Mouse (Mus musculus) lung, adult 2 months (tissue): ENCODE data around the gene Crnn. TPM values are rescaled to one million over a fixed set of nuclear protein-coding genes. Genes with fewer than 3 reads are reported as not detected.

Experiments
- DNase-seq: peaks from one replicate; pipeline ENCODE4 v3.0.0; 2022
- H3K4me1 ChIP-seq: fragments of 200-500 bp; 2 replicates; pipeline ENCODE4 v1.6.1; 2011; ENCODE audit warnings: low read length; ENCODE audit not compliant: control insufficient read depth, insufficient read depth
- H3K4me3 ChIP-seq: fragments of 200-500 bp; replicated peaks from 2 replicates; pipeline ENCODE3; 2011; ENCODE audit warnings: low read depth, mild to moderate bottlenecking, control low read depth, low read length; ENCODE audit errors: extremely low read depth
- CTCF ChIP-seq: fragments of 200-500 bp; IDR thresholded peaks from 2 replicates; pipeline ENCODE4 v1.5.1; 2011; ENCODE audit warnings: mild to moderate bottlenecking, low read length, control low read depth; ENCODE audit not compliant: insufficient read depth
- POLR2A ChIP-seq: fragments of 200-500 bp; IDR thresholded peaks from 2 replicates; pipeline ENCODE4 v1.6.1; 2011; ENCODE audit warnings: low read depth, mild to moderate bottlenecking, control low read depth, low read length, borderline replicate concordance; ENCODE audit errors: extremely low read depth
- WGBS: fragments of 180-500 bp; shearing (Covaris S2); methylation state at CpG from one replicate; pipeline ENCODE4 v1.1.7; 2018; 5-methylcytosine and 5-hydroxymethylcytosine counted together
- polyA plus RNA-seq: library from polyadenylated mRNA; depleted of rRNA; stranded (reverse); fragments of >200 nt; gene quantifications from 2 replicates; pipeline ENCODE4 v1.2.3, GENCODE M21; 2012; rRNA removed

Crnn gene
- polyA plus RNA-seq, 1 experiment: not detected

DNA sequence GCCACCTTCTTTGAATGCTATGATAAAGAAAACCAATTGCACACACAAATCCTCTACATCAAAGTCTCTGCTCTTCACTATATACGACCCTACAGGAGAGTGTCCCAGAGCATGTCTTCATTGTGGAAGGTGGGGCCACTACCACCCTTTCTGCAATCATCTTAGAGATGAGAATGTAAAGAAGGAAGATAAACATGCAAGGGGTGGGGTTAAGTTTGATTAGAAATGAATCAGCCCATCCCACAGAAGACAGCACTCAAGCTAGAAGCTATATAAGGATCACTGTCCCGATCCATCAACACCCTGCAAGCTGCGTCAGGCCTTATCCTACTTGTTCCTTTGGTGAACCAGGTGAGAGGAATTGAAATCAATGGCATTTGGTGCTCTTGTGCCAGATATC is 52.4 kb downstream of the Crnn start, which contains the start of gene Flg2:
Gene Flg2 (plus strand): TSS at position 301 of the 400 bp plus-strand sequence.
- WGBS: 84% methylated on average over 3 of the region's 3 CpGs
- H3K4me3 ChIP-seq: no peak within 1 kb of the TSS
- no peaks in the 10 kb centered on the region for H3K4me1 ChIP-seq
- no peak for DNase-seq
- TF ChIP-seq POLR2A (no peak), CTCF (no peak)

Other genes with a start within 250 kb of the Crnn start
- gene Lce3a, start 218.6 kb upstream of the Crnn start, polyA plus RNA-seq: 285 TPM in 1 of 2 replicates, not detected in the other
- 311 TPM in 1 of 2 replicates, not detected in the other for gene Lce3b, start 211.8 kb upstream of the Crnn start, polyA plus RNA-seq
- gene Lce3c, start 200.3 kb upstream of the Crnn start, polyA plus RNA-seq: 361 TPM in 1 of 2 replicates, not detected in the other
- 64.5 TPM in 1 of 2 replicates, not detected in the other for gene Lce3d, start 187.4 kb upstream of the Crnn start, polyA plus RNA-seq
- 169 TPM in 1 of 2 replicates, not detected in the other for gene Lce3e, start 177.7 kb upstream of the Crnn start, polyA plus RNA-seq
- gene Lce3f, start 152.6 kb upstream of the Crnn start, polyA plus RNA-seq: 237 TPM in 1 of 2 replicates, not detected in the other
- gene Crct1, start 129.1 kb upstream of the Crnn start, polyA plus RNA-seq: 273 TPM in 1 of 2 replicates, not detected in the other
- gene Lce1m, start 125.7 kb upstream of the Crnn start, polyA plus RNA-seq: 2.9 TPM in 1 of 2 replicates, not detected in the other
- not detected in 2 replicates for gene Gm4858, start 76.0 kb upstream of the Crnn start, polyA plus RNA-seq
- gene Flg2, start 52.5 kb downstream of the Crnn start, polyA plus RNA-seq: not detected in 2 replicates
- 1.7 TPM in 1 of 2 replicates, not detected in the other for gene Flg, start 128.7 kb downstream of the Crnn start, polyA plus RNA-seq
- 3.0 TPM in 1 of 2 replicates, not detected in the other for gene Hrnr, start 175.0 kb downstream of the Crnn start, polyA plus RNA-seq
- 0.16 and 42.1 TPM in 2 replicates for gene Rptn, start 248.9 kb downstream of the Crnn start, polyA plus RNA-seq